Mouse (Mus musculus): ENCODE measurements around the gene 1110057P08Rik.
"Not testable (repeated sequence)": the region's sequence is repeated elsewhere in the genome, so short reads cannot be mapped to it uniquely, and the experiment has no call there.

Gene 1110057P08Rik

DNA sequence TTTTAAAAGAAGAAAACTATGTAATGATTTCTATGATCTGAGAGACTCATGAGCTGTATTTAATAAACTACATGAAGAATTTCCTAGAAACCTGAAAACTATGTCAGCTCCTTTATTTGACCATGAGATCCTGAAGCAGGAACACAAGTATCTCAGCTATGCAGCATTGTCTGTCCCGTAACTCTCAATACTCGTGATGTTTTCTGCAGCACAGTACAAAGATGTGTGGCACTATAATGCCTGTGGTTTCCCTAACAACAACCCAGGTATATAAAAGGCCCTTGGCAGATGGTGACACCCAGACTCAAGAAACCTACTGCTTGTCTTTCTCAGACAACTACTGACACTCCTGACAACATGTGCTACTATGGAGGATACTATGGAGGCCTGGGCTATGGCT, at the start of gene 1110057P08Rik:
1110057P08Rik (plus strand) TSS at position 301 of the 400 bp plus-strand sequence.
- DNase-seq (ENCODE audit: low spot score in 2 of 2): no peak

DNA sequence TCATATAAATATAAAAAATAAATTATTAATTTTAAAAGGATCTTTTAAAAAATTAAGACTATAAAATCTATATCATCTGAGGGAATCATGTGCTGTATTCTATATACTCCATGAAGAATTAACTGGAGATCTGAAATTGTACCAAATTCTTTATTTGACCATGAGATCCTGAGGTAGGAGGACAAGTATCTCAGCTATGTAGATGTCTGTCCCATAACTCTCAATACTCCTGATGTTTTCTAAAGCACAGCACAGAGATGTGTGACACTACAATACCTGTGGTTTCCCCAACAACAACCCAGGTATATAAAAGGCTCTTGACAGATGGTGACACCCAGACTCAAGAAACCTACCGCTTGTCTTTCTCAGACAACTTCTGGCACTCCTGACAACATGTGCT, 34.0 kb upstream of the 1110057P08Rik start, which contains the start of gene Gm6358:
Gm6358 (plus strand) TSS at position 301 of the 400 bp plus-strand sequence.
- no peak for DNase-seq (ENCODE audit: low spot score in 2 of 2)

DNA sequence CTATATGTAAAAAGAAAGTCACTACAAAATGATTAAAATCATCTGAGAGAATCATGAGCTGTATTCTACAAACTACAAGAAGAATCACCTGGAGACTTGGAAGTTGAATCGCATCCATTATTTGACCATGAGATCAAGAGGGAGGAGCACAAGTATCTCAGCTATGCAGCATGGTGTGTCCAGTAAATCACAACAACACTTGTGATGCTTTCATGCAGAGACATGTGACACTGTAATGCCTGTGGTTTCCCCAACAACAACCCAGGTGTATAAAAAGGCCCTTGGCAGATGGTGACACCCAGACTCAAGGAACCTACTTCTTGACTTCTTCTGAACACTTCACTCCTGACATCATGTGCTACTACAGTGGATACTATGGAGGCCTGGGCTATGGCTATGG, 23.7 kb upstream of the 1110057P08Rik start, which contains the start of gene Gm10061:
Gm10061 (plus strand) TSS at position 301 of the 400 bp plus-strand sequence.
- DNase-seq (ENCODE audit: low spot score in 2 of 2): no peak

DNA sequence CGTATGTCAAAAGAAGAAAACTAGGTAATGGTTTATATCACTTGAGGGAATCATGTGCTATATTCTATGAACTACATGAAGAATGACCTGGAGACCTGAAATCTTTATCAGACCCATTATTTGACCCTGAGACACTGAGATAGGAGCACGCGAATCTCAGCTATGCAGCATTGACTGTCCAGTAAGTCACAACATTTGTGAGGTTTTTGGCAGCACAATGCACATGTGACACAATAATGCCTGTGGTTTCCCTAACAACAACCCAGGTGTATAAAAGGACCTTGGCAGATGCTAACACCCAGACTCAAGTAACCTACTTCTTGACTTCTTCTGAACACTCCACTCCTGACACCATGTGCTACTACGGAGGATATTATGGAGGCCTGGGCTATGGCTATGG, 16.9 kb upstream of the 1110057P08Rik start, which contains the start of gene Gm9789:
Gm9789 (plus strand) TSS at position 301 of the 400 bp plus-strand sequence.
- DNase-seq (ENCODE audit: low spot score in 2 of 2): no peak

DNA sequence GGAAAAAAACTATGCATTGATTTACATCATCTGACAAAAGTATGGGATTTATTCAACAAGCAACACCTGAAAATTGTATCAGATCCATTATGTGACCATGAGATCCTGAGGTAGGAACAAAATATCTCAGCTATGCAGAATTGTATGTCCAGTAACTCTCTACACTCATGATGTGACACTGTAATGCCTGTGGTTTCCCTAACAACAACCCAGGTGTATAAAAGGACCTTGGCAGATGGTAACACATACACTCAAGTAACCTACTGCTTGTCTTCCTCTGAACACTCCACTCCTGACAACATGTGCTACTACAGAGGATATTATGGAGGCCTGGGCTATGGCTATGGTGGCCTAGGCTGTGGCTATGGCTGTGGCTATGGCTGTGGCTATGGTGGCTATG, 5.3 kb upstream of the 1110057P08Rik start, which contains the start of gene Gm7735:
Gm7735 (plus strand) TSS at position 301 of the 400 bp plus-strand sequence.
- not testable (repeated sequence) for DNase-seq (ENCODE audit: low spot score in 2 of 2)

DNA sequence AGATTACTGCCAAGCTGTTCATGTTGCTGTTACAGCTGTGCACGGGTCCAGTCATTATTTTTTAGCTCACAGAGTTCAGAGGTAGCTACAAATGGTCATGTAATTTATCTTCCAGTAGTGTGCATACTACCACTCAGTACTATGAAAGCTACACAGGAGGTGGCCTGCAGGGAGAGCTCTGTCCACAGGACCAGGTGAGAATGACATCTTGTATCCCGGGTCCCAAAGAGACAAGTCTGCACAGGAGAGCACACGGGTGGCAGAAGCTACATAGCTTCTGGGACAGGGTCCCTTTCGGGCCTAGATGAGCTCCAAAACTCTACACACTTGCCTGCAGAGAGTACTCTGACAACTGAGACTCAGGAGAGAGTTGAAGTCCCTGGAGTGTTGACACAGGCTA, 14.1 kb downstream of the 1110057P08Rik start:
- DNase-seq (ENCODE audit: low spot score in 2 of 2): no peak

DNA sequence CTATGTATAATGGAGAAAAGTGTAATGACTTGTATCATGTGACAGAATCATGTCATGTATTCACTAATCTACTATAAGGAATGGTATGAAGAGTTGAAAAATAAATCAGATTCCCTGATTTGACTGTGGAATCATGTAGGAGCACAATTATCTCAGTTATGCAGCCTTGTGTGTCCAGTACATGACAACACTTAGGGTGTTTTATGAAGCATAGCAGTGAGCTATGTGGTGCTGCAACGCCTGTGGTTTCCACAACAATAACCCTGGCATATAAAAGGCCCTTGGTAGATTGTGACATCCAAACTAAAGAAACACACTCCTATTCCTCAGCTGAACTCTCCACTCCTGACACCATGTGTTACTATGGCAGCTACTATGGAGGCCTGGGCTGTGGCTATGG, 31.0 kb downstream of the 1110057P08Rik start, which contains the start of gene Krtap20-2:
Krtap20-2 (plus strand) TSS at position 301 of the 400 bp plus-strand sequence.
- no peak for DNase-seq (ENCODE audit: low spot score in 2 of 2)
